Mouse (Mus musculus) mature B cell (primary cell): ENCODE results near the gene Tap2.

ENCODE experiments used
- in situ Hi-C: fragments of 300-500 bp; cut with MboI; formaldehyde crosslinking; loops from 2 replicates; pipeline ENCODE4 v1.14.3; 2019

The Tap2 gene

DNA sequence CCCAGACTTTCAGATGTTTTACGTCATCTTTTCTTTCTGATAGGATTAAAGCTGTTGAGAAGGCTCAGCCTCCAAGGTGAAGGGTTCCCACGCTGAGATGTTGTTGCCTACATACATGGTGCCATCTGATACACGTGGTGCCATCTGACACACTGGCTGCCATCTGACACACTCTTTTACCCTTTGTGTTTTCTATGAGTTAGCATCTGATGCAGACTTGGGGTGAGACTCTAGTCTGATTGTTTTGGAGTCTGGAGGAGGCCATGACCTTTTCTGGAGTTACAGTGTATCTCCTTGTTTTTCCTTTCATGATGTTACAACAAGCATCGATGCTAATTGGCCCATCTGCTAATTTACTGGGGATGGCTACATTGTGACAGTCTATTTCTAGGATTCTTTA, 41.3 kb downstream of the Tap2 start:
- in situ Hi-C loops, result loop anchor here (10.0 kb wide), 1 partner anchor 110 kb away; the partner anchor contains the start of gene Btnl2

- in situ Hi-C loops, result loop anchor here (10.0 kb wide), 1 partner anchor 108 kb away; the partner anchor contains the start of gene Btnl2
Observed at GRCm38 (mm10) chr17:34247047-34247446, 43.7 kb downstream of the Tap2 start.

DNA sequence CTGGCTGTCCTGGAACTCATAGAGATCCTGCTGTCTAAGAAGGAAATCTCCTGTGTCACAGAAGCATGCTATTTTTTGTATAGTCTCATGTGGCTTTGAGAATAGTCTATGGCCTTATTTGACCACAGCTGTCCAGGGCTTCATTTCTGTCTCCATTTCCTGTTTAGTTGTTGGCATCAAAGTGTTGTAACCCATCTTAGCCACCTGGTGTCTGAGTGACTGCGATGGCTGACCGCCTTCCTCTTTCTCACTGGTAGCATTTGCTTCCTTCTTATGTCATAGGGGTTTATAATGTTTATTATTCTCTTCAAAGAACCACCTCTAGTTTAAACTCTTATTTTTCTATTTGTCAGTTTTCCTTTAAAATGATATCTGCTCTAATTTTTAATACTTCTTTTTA, 45.4 kb downstream of the Tap2 start:
- in situ Hi-C loops, result loop anchor here (10.0 kb wide), 1 partner anchor 106 kb away; the partner anchor contains the start of gene Btnl2

- in situ Hi-C loops, result loop anchor here (10.0 kb wide), 1 partner anchor 105 kb away; the partner anchor contains the start of gene Btnl2
Observed at GRCm38 (mm10) chr17:34249361-34249760, 46.0 kb downstream of the Tap2 start.

GRCm38 (mm10) chr17:34249878-34250277, 46.6 kb downstream of the Tap2 start:
- in situ Hi-C loops, result loop anchor here (10.0 kb wide), 1 partner anchor 105 kb away; the partner anchor contains the start of gene Btnl2

DNA sequence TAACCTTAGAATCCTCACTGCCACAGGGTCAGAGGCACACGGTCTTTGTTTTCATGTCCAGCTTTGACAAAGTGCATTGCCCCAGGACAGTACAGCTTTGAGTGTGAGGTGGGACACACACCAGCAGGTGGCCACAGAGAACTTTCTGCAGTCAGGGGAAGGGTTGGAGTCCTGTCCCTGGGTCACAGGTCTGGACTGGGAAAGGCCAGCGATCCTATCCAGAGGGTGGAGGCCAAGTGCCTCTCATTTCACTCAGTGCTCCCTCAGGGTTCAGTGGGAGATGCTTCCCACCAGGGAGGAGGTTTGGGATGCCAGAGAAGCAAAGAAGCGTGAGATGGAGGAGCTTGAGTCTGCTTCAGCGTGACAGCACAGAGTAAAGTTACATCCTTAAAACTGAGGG, 48.3 kb downstream of the Tap2 start:
- in situ Hi-C loops, result no loop called here

- in situ Hi-C loops, result no loop called here
Observed at GRCm38 (mm10) chr17:34256501-34256900, 53.2 kb downstream of the Tap2 start.

- in situ Hi-C loops, result no loop called here
Observed at GRCm38 (mm10) chr17:34257594-34258375, 54.5 kb downstream of the Tap2 start, which contains the start of gene H2-Ab1. Gene H2-Ab1, plus strand, starts transcription at chr17:34257689.

DNA sequence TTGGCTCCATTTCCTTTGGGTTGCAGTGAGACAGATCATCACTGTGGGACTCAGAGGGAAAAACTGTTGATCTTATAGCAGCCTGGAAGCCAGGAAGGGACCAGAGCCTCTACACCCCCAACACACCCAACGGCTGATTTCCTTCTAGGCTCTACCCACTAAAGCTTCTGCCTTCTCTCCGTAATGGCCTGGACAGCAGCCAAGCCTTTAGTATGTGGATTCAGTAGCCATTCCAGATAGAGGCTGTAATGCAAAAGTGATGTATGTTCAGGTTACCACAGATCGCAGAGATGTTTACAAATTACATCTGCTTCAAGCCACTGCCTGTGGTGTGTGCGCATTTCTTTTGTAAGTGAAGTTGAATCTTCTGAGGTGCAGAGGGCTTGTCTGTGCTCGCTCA, 57.2 kb downstream of the Tap2 start:
- in situ Hi-C loops, result no loop called here

DNA sequence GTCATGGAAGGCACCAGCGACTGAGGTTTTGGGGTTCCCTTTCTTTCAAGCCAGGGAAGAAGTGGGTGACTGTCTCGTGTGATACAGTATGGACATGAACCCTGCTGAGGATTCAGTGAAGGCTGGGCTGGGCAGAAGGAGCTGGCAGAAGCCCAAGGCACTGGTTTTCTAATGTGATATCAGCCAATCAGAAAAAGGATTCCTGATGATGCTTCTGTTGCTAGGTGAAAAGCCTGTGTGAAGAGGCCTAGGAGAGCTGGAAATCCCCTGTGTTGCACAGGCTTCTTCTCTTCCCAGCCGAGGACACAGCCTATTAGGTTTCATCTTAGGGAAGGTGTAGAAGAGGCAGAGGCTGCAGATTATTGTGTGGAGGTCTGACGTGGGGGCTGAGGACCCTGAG, 58.2 kb downstream of the Tap2 start:
- in situ Hi-C loops, result no loop called here

- in situ Hi-C loops, result no loop called here
Observed at GRCm38 (mm10) chr17:34263068-34263467, 59.7 kb downstream of the Tap2 start.

DNA sequence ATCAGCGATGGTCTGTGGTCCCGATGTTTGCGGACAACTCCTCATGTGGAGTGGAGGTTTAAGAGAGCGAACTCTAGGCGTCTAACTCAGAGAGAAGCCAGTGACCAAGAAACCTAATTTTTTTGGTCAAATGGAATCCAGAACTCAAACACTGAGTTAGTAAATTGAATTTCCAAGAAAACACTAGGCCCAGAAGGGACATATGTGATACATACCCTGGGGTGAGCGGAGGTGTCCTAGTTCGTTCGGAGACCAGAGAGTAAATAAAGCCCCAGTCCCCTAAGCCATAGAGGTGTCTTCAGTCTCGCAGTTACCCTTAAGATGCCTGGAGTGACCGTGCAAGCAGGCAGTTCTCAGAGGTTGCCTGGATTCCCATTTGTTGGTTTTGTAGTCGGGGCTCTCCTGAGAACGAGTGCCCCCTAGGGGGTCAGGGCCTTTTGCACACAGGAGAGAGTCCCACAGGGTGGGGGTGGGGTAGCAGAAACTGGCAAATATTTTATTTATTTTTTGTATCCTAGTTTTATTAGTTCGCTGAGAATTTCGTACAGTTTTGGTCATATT, 60.6 kb downstream of the Tap2 start:
- in situ Hi-C loops, result no loop called here

GRCm38 (mm10) chr17:34264452-34265351, 61.4 kb downstream of the Tap2 start:
- in situ Hi-C loops, result no loop called here
